Mouse (Mus musculus): ENCODE results near the gene Lct.

- TF ChIP-seq CHD2 (IDR thresholded peaks at IDR 0.05; ENCODE audit: low read depth, low read length), result no peak
- no peak for TF ChIP-seq ZC3H11A (IDR thresholded peaks at IDR 0.05; ENCODE audit: borderline replicate concordance, low read depth, low read length)
- no peak for TF ChIP-seq MAFK (IDR thresholded peaks at IDR 0.05; ENCODE audit: insufficient read depth, low read depth, low read length)
- no peak for TF ChIP-seq ZNF384 (IDR thresholded peaks at IDR 0.05; ENCODE audit: low read depth, low read length)
Observed at GRCm38 (mm10) chr1:128295717-128296528, 32.2 kb downstream of the Lct start.
